Mouse (Mus musculus) bone marrow macrophage, adult 2 months (primary cell): ENCODE results near the gene Ate1.

Experiments
- CTCF ChIP-seq: IDR thresholded peaks from 2 replicates; pipeline ENCODE4 v1.5.1; 2012; ENCODE audit warnings: low read depth, mild to moderate bottlenecking, low read length, moderate library complexity
- POLR2A ChIP-seq: IDR thresholded peaks from 2 replicates; pipeline ENCODE4 v1.6.1; 2012; ENCODE audit warnings: mild to moderate bottlenecking, low read depth, low read length, borderline replicate concordance

DNA sequence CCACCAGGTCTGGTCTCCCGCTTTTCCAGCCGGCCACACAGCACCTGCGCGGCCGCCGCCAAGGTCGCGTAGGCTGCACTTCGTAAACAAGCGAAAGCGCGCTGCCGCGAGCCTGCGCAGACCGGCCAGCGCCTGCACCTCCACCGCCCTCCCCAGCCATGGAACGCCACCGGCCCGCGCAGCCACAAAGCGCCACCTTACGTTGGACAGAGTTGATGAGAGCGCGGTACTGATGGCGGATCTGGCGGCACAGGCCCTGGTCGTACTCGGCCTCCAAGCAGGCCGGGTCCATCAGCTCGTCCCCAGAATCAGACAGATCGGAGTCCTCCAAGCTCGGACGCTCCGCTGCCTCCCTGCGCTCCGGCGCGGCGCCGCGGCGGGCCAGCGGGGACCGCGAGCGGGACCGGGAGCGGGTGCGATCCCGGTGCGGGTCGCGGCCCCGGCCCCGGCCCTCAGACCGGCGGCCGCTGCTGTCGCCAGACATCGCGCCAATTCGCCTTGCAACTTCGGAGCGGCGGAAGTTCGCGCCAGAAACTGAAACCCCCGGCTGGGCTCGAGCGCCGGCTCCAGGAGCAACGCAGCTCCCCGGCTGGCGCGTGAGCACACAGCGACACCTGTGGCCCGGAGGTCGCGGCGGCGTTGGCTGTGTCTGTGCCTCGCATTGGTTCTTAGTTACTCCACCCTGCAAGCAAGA lies 26.8 kb upstream of the Ate1 start:
- TF ChIP-seq CTCF: no peak
- TF ChIP-seq POLR2A: no peak
